Mouse (Mus musculus) common myeloid progenitor, adult 5-6 weeks (primary cell): ENCODE measurements around the gene Prmt9. TPM values are rescaled to one million over a fixed set of nuclear protein-coding genes. Genes with fewer than 3 reads are reported as not detected.

Experiments
- ATAC-seq: replicated peaks from 2 replicates; pipeline ENCODE4 v1.8.0; 2016; ENCODE audit warnings: low read depth, mild to moderate bottlenecking, moderate TSS enrichment, inconsistent platforms; ENCODE audit not compliant: poor library complexity, severe bottlenecking
- total RNA-seq: library from RNA; stranded (forward); fragments of 200-1000, 187-1606 nt; gene quantifications from 2 replicates; pipeline ENCODE4 v1.2.3, GENCODE M21; 2017

The Prmt9 gene
- total RNA-seq, 1 experiment from 2014 or later = 21.9 TPM

- ATAC-seq = peak; percentile 80
Measured at GRCm38 (mm10) chr8:77524906-77525305, 24.3 kb upstream of the Prmt9 start.

GRCm38 (mm10) chr8:77526130-77526529 lies 23.1 kb upstream of the Prmt9 start:
- no peak for ATAC-seq

GRCm38 (mm10) chr8:77534358-77534992 lies 14.7 kb upstream of the Prmt9 start:
- peak; percentile 83 for ATAC-seq

- peak; percentile 70 for ATAC-seq
Measured at GRCm38 (mm10) chr8:77535026-77535595, 14.1 kb upstream of the Prmt9 start.

GRCm38 (mm10) chr8:77536821-77537220 lies 12.4 kb upstream of the Prmt9 start:
- ATAC-seq = no peak

- ATAC-seq = no peak
Measured at GRCm38 (mm10) chr8:77538256-77538655, 10.9 kb upstream of the Prmt9 start.

GRCm38 (mm10) chr8:77543152-77543777 lies 5.9 kb upstream of the Prmt9 start:
- no peak; the same call in 1 of the 2 replicates for ATAC-seq

GRCm38 (mm10) chr8:77544428-77544827 lies 4.8 kb upstream of the Prmt9 start:
- ATAC-seq = peak; percentile 55

GRCm38 (mm10) chr8:77545616-77546015 lies 3.6 kb upstream of the Prmt9 start:
- ATAC-seq = no peak

- peak; percentile 87 for ATAC-seq
Measured at GRCm38 (mm10) chr8:77549881-77550580, 834 bp downstream of the Prmt9 start.

GRCm38 (mm10) chr8:77552491-77552890 lies 3.3 kb downstream of the Prmt9 start:
- ATAC-seq = no peak

- ATAC-seq = no peak
Measured at GRCm38 (mm10) chr8:77561441-77561840, 12.2 kb downstream of the Prmt9 start.

- ATAC-seq = 0 out of 2 replicates have a peak, but pooled peaks have one; percentile 45
Measured at GRCm38 (mm10) chr8:77574229-77574628, 25.0 kb downstream of the Prmt9 start.

- ATAC-seq = no peak
Measured at GRCm38 (mm10) chr8:77577674-77578073, 28.5 kb downstream of the Prmt9 start.

- peak; percentile 71 for ATAC-seq
Measured at GRCm38 (mm10) chr8:77584174-77584573, 35.0 kb downstream of the Prmt9 start.

- ATAC-seq = no peak
Measured at GRCm38 (mm10) chr8:77609621-77610020, 60.4 kb downstream of the Prmt9 start.

GRCm38 (mm10) chr8:77610374-77610969 lies 61.3 kb downstream of the Prmt9 start, which contains the start of gene Tmem184c:
TSS of gene Tmem184c (minus strand) at chr8:77610698.
- ATAC-seq = peak; percentile 99

GRCm38 (mm10) chr8:77617916-77618315 lies 68.7 kb downstream of the Prmt9 start:
- peak; percentile 96 for ATAC-seq

GRCm38 (mm10) chr8:77623677-77624209 lies 74.5 kb downstream of the Prmt9 start:
- ATAC-seq = 0 out of 2 replicates have a peak, but pooled peaks have one; percentile 25
